Mouse (Mus musculus): ENCODE measurements around the gene Nudt16l1. TPM values are rescaled to one million over a fixed set of nuclear protein-coding genes. Genes with fewer than 3 reads are reported as not detected.

The Nudt16l1 gene
- polyA plus RNA-seq, 1 experiment = 70.3 TPM

DNA sequence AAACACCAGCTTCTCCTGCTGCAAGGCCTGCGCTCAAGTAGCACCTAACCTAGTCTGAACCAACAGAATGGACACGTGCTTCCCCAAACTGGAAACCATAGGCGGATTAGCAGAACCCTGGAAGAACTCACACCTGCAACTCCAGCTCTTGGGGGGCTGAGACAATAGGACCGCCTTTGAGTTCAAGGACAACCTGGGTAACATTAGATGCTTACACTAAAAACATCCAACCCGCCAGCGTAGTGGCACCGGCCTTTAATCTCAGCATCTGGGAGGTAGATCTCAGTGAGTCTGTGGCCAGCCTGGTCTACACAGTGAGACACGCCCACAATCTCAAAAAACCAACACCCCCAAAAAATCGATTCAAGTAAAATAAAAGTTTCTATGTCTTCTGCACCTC is 24.8 kb downstream of the Nudt16l1 start:
- TF ChIP-seq POLR2A (IDR thresholded peaks at IDR 0.05; ENCODE audit: low read depth, low read length) (no peak), CTCF (IDR thresholded peaks at IDR 0.05; ENCODE audit: extremely low read depth, insufficient read depth, insufficient read length, insufficient replicate concordance) (no peak)
- H3K27ac ChIP-seq (ENCODE audit: insufficient read depth, low read length) = no peak overlapping the region
- WGBS = 42% methylated on average over 9 of the region's 9 CpGs

DNA sequence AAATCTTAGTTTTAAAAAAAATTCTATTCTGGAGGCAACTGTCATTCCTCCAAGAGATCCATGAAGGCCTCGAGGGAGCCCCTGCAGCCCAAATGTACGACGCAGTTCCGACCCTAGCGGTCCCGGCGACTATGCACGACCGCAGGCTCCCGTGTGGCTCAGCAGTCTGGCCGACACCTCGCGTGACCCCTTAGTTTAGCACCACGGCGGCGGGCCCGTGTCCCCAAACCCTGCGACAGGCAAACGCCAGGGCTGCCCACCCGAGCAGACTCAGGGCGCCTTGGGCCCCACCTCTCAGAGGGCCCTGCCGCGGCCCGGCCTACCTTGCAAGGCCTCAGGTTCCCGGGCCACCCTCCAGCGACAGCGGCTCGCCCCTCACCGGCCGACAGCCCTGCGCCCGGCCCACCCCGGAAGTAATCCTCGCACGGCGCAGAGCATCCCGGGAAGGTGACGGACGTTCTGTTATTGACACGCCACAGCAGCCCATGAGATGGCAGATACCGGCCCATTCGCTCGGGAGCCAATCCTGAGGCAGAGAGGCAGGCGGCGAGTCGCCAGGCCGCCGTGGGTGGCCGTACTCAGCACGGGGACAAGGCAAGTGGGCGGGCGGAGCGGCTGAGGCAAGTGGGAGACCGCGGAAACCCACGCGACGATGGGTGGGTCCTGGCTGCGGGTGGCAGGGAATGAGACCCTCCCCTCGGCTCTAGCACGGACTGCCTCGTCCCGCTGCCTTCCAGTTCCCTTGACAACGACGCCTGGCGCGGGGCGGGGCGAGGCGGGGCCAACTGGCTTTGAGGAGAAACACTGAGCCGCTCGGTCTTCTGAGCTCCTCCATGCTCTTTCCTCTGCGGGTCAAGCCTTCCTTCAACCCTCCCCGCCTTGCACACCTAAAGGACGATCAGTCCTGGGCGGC is 25.5 kb downstream of the Nudt16l1 start, which contains the start of gene Anks3:
Gene Anks3 (minus strand): TSS at position 409 of the 913 bp plus-strand sequence.
- Histone ChIP-seq H3K27ac (ENCODE audit: insufficient read depth, low read length) (peak within 1 kb of the TSS; percentile 65), H3K4me1 (ENCODE audit: control insufficient read depth, insufficient read depth, insufficient read length) (peaks cover 19% of the 10 kb centered on the region; the same call in 1 of the 2 replicates), H3K36me3 (ENCODE audit: control insufficient read depth, insufficient read depth, low read length) (no peaks in the 10 kb centered on the region), H3K4me3 (ENCODE audit: extremely low read depth, insufficient read depth, insufficient read length) (peak within 1 kb of the TSS; percentile 81), H3K27me3 (ENCODE audit: control insufficient read depth, insufficient read depth, low read length) (no peaks in the 10 kb centered on the region)
- under 1% methylated on average over 76 of the region's 76 CpGs for whole genome bisulfite sequencing
- TF ChIP-seq POLR2A (IDR thresholded peaks at IDR 0.05; ENCODE audit: low read depth, low read length) = peak; percentile 13; the same call in 1 of the 2 replicates
- TF ChIP-seq CTCF (IDR thresholded peaks at IDR 0.05; ENCODE audit: extremely low read depth, insufficient read depth, insufficient read length, insufficient replicate concordance) = 0 out of 2 replicates have a peak, but pooled peaks have one; percentile 0
- peak; percentile 78 to 96 for DNase-seq (ENCODE audit: low read depth in 1 of 2, low spot score in 2 of 2)

More for the DNA sequence above, 24.8 kb downstream of the Nudt16l1 start:
- H3K4me1 ChIP-seq (ENCODE audit: control insufficient read depth, insufficient read depth, insufficient read length) = peaks cover 14% of the 10 kb centered on the region; the same call in 1 of the 2 replicates
- no peaks in the 10 kb centered on the region for H3K36me3 ChIP-seq (ENCODE audit: control insufficient read depth, insufficient read depth, low read length)
- H3K27me3 ChIP-seq (ENCODE audit: control insufficient read depth, insufficient read depth, low read length) = no peaks in the 10 kb centered on the region
- peak overlapping the region; percentile 19 for H3K4me3 ChIP-seq (ENCODE audit: extremely low read depth, insufficient read depth, insufficient read length)
- DNase-seq (ENCODE audit: low read depth in 1 of 2, low spot score in 2 of 2) = no peak

DNA sequence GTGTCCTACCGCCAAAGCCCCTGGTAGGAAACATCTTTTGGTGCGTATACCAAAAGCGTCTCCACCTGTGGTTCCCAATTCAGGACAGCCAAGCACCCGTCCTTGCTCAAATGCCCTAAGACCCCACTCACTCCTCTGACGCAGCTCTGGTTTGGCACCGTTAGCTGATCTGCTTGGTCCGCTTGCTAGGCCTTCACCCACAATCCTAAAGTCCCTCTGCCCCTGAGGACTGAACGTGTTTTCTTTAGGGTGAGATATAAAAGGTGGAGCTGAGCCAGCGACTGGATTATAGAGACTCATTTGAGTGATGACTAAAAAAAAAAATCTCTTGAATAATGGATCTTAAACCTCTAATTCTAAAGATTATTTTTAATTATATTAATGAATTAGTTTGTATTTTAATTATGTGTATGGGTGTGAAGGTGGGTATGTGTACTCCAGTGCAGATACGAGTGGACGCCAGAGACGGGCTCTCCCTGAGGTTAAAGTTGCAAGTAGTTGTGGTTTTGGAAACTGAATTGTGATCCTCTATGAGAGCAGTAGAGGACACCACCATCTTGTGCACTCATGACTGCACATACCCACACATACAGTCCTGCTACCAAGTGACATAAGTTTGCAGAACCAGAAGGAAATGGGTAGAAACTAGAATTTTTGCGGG is 26.3 kb downstream of the Nudt16l1 start:
- H3K27ac ChIP-seq (ENCODE audit: insufficient read depth, low read length) = peak overlapping the region; percentile 65
- WGBS = 8% methylated on average over 13 of the region's 13 CpGs
- no peak for TF ChIP-seq CTCF (IDR thresholded peaks at IDR 0.05; ENCODE audit: extremely low read depth, insufficient read depth, insufficient read length, insufficient replicate concordance)
- TF ChIP-seq POLR2A (IDR thresholded peaks at IDR 0.05; ENCODE audit: low read depth, low read length) = no peak
- H3K4me1 ChIP-seq (ENCODE audit: control insufficient read depth, insufficient read depth, insufficient read length) = peaks cover 26% of the 10 kb centered on the region; the same call in 1 of the 2 replicates
- no peaks in the 10 kb centered on the region for H3K36me3 ChIP-seq (ENCODE audit: control insufficient read depth, insufficient read depth, low read length)
- DNase-seq (ENCODE audit: low read depth in 1 of 2, low spot score in 2 of 2) = no peak
- H3K4me3 ChIP-seq (ENCODE audit: extremely low read depth, insufficient read depth, insufficient read length) = peak overlapping the region; percentile 81
- no peaks in the 10 kb centered on the region for H3K27me3 ChIP-seq (ENCODE audit: control insufficient read depth, insufficient read depth, low read length)

DNA sequence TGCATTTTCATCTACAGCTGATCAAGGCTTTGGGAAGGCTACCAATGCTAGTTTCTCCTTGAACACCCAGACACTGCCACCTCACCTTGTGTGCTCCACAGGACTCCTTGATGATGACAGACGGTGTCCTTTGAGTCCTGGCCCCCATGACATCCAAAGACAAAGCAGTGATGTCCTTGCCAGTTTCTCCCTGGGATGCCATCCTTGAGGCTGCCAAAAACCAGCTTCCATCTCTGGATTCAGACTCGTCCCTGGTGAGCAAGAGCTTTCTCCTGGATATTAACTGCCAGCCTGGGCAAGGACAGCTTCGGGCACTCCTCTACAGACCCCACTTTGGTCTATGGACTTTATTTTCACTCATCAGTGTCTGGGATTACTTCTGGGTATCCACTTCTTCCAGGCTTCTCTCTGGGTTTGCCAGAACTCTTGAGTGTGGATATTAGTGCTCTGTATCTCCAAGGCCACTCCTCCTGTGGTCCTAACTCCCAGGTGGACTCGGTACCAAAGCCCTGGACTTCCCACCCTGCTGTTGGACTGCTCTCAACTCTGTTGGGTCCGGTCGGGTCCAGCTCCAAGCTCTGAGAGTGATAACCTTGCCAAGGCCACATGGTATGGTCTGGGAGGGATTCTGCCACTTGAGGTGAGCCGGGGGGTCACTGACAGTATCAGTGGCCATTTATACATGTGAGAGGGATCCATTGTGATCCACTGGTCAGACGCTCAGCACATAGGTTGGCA is 27.0 kb downstream of the Nudt16l1 start:
- TF ChIP-seq CTCF (IDR thresholded peaks at IDR 0.05; ENCODE audit: extremely low read depth, insufficient read depth, insufficient read length, insufficient replicate concordance) (no peak), POLR2A (IDR thresholded peaks at IDR 0.05; ENCODE audit: low read depth, low read length) (no peak)
- DNase-seq (ENCODE audit: low read depth in 1 of 2, low spot score in 2 of 2) = no peak
- Histone ChIP-seq H3K36me3 (ENCODE audit: control insufficient read depth, insufficient read depth, low read length) (no peaks in the 10 kb centered on the region), H3K27me3 (ENCODE audit: control insufficient read depth, insufficient read depth, low read length) (no peaks in the 10 kb centered on the region), H3K4me3 (ENCODE audit: extremely low read depth, insufficient read depth, insufficient read length) (no peak overlapping the region), H3K27ac (ENCODE audit: insufficient read depth, low read length) (no peak overlapping the region), H3K4me1 (ENCODE audit: control insufficient read depth, insufficient read depth, insufficient read length) (peaks cover 22% of the 10 kb centered on the region; the same call in 1 of the 2 replicates)
- 92% methylated on average over 8 of the region's 8 CpGs for WGBS

DNA sequence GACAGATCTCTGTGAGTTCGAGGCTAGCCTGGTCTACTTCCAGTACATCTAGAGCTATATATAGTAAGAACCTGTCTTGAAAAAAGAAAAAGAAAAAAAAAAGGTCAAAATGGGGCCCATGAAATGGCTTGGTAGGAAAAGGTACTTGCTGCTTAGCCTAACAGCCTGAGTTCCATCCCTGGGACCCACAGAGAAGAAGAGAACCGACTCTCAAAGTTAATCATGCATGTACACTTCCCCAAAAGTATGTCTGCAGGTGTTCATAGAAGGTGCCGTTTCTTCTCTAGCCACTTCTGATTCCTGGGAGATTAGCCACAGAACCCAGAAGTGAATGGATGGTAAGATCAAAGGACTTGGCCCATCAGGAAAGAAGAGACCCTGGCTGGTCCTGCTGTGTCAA is 29.9 kb downstream of the Nudt16l1 start:
- H3K27me3 ChIP-seq (ENCODE audit: control insufficient read depth, insufficient read depth, low read length) = no peaks in the 10 kb centered on the region
- TF ChIP-seq CTCF (IDR thresholded peaks at IDR 0.05; ENCODE audit: extremely low read depth, insufficient read depth, insufficient read length, insufficient replicate concordance) = no peak
- no peak for TF ChIP-seq POLR2A (IDR thresholded peaks at IDR 0.05; ENCODE audit: low read depth, low read length)
- no peak for DNase-seq (ENCODE audit: low read depth in 1 of 2, low spot score in 2 of 2)
- 33% methylated on average over 3 of the region's 3 CpGs for WGBS
- H3K4me3 ChIP-seq (ENCODE audit: extremely low read depth, insufficient read depth, insufficient read length) = no peak overlapping the region
- no peaks in the 10 kb centered on the region for H3K36me3 ChIP-seq (ENCODE audit: control insufficient read depth, insufficient read depth, low read length)
- H3K27ac ChIP-seq (ENCODE audit: insufficient read depth, low read length) = peak overlapping the region; percentile 23; the same call in 1 of the 2 replicates
- peaks cover 21% of the 10 kb centered on the region; the same call in 1 of the 2 replicates for H3K4me1 ChIP-seq (ENCODE audit: control insufficient read depth, insufficient read depth, insufficient read length)

Data from spleen, adult 2 months (tissue).